Mouse (Mus musculus) telencephalon, adult 2 months (tissue): Measurements from ENCODE around the gene Capn7.
A peak's percentile ranks its signal among the peaks of the same experiment; 100 is the strongest.

Experiments
- DNase-seq: peaks from one replicate; pipeline ENCODE4 v3.0.0-alpha.2; 2011; ENCODE audit warnings: low read depth, low spot score

Gene Capn7

DNA sequence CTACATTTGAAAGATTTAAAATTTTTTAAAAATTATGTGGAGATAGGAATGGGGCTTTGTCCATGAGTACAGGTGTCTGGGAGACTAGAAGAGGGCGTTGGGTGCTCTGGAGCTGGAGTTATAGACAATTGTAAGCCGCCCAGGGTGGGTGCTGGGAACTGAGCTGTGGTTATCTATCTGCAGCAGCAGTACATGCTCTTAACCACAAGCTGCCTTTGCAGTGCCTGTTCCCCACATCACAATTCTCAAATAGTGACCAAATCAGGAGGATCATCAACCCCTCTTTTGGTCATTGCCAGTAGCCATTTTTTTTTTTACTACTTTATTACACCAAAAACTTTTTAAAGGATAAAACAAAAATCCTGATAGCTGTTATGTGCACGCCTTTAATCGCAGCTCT, 28.2 kb downstream of the Capn7 start:
- no peak for DNase-seq

- peak; percentile 45 for DNase-seq
Measured at GRCm38 (mm10) chr14:31365350-31365749, 28.9 kb downstream of the Capn7 start.

GRCm38 (mm10) chr14:31367951-31368350, 31.5 kb downstream of the Capn7 start:
- no peak for DNase-seq

GRCm38 (mm10) chr14:31369377-31369776, 32.9 kb downstream of the Capn7 start:
- peak; percentile 57 for DNase-seq

GRCm38 (mm10) chr14:31374390-31374789, 38.0 kb downstream of the Capn7 start:
- DNase-seq, result no peak

DNA sequence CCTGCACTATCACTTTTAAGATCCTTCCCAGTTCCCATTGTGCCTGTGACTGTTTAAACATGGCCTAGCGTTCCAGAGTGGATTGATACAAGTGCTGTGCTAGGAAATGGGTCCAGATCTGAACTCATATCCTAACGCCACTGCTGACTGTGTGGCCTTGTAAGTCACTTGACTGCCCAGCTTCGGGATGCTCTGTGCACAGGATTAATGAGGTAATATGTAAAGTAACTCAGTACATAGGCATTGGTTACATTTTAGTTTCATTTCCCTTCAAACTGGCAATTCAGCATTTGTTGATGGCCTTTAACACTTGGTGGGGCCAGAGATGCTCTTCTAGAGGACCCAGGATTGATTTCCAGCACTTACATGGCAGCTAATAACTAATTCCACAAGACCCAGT, 39.9 kb downstream of the Capn7 start:
- DNase-seq, result no peak

DNA sequence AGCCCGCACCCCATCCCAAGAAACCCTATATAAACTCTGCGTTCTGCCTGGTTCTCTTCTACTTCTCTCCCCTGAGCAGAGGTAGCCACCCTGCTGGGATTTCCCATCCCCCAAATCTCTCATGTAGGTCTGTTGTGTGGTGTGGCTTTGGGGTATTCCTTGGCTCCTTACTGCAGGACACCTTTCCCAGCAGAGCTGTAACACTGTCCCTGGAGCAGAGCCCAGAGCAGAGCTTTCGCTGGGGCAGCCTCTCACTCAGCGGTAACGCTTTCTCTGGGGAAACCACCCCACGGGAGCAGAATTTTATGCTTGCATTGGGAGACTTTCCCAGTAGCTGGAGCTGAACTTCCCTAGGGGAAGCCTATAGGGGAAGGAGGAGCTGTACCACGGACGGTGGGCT, 45.8 kb downstream of the Capn7 start:
- no peak for DNase-seq

DNA sequence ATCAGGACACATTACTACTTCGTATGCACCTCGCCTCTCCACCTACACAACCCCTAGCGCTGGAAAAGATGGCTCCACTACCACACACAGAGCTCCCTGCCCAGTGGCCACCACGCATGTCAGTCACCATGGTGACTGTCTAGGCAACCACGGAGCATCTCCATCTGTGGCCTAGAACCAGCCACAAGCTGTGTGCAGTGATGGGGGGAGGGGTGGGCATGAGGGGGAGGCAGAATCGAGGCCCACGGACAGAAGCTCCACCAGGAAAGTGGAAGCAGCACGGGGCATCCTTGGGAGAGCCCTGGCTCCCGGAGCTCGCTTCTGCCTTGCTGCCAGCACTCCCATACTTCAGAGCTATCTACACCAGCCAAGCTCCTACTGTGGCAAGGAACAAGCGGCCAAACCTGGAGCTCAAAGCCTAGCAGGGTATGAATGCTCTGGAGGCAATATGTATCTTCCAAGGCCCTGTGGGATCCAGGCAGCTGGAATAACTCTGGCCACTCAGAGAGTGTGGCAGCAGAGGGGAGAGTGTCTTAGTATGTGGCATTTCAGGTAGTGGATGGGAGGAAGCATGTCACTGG, 47.1 kb downstream of the Capn7 start:
- DNase-seq, result peak; percentile 84

DNA sequence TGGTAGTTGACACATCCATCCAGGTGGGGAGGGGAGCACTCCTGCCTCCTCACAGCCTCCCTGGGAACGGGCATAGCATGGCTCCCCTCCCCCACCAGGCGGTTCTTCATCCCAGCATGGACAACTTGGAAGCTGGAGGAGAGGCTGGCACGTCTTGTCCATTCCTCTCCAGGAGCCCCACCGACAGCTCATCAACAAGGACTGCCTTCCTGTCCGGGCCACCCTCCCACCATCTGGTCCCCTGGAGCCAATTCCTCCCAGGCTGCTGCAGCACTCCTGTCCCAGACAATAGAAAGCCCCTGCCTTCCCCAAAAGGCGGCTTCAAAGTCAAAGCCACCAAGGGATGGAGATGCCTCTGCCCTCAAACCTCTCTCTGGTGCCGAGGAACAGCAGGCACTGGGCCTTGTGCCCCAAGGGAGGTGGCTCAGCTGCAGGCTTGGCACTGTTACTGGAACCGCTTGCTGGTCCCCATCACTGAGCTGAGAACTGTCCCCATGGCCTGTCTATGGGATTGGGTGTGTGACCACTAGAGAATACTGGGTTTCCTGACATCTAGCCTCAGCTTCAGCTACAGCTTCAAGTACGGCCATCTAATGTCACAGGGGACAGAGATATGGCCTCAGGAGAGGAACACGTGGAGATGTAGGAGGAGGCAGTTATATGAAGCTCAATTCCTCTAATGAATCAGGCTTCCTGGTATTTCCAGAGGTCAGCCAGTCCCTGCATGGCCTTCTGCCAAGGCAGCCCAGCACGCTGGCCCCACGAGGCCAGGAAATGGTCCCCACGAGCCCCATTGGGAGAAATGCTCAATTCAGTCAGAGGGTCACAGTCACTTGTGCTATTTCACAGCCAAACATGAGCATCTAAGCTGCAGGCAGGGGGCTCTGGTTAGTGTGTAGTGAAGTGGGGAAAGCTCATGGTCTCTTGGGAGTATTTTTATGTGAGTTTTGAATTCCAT, 48.2 kb downstream of the Capn7 start:
- no peak for DNase-seq

GRCm38 (mm10) chr14:31385406-31385805, 49.0 kb downstream of the Capn7 start:
- no peak for DNase-seq

- no peak for DNase-seq
Measured at GRCm38 (mm10) chr14:31385977-31386697, 49.7 kb downstream of the Capn7 start.

DNA sequence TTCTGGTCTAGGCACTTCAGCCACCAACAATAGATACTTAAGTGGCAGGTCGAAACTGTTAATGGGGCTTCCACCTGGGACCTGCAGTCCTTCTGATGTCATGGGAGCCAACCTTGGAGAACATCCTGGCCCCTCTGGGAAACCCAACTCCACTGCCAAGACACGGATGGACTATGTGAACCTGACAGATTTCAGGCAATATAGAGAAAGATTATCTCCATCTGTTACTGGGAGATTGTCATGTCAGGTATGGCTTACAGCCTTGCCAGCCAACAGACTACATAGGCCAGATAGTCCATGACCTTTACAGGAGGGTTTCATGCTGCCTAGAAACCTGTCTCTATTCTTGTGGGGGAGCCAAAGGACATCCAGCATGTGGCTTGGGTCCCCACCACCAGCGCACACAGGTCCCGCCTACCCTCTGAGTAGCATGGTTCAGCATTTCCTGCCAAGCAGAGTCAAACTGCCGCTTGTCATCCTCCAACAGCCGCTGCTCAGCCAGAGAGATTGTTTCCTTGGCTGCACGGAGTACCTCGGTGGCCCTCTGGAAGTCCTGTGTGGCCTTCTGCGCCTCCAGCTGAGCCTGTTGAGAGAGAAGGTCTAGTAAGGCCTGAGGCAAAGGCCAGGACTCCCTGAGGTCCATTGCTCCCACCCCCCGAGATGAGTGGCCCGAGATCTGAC, 51.0 kb downstream of the Capn7 start:
- DNase-seq, result no peak

DNA sequence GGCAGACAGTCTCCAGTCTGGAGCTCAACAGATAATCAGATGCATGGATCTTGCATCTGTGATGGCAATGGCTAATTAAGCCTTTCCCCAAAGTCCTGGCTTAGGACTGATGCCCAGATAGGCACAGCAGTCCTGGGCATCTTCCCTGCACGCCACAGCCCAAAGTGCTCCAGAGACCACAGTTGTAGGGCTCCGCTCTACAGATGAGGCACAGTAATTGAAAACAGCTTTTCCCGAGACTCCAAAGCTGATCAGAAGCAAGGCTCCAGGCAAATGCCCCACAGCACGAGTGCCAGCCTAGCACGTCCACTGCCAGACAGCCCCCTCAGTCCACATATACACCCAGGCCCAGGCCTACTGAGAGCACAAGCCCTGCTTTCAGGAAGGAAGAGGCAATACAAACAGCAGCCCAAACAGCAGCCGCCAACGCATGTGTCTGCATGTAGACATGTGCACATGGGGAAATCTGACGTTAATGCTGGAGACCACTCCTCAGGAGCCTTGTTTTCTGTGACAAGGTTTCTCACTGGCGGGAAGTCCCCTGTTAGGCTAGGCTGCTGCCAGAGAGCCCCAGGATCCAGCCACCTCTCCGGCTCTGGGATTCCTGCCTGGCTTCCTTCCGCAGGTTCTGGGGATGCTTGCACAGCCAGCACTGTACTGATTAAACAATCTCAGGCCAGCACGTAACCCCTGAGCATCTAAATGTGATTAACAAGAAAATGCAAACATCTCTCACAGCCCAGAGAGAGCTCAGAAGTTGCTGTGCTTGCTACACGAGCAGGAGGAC, 51.8 kb downstream of the Capn7 start:
- DNase-seq, result no peak

DNA sequence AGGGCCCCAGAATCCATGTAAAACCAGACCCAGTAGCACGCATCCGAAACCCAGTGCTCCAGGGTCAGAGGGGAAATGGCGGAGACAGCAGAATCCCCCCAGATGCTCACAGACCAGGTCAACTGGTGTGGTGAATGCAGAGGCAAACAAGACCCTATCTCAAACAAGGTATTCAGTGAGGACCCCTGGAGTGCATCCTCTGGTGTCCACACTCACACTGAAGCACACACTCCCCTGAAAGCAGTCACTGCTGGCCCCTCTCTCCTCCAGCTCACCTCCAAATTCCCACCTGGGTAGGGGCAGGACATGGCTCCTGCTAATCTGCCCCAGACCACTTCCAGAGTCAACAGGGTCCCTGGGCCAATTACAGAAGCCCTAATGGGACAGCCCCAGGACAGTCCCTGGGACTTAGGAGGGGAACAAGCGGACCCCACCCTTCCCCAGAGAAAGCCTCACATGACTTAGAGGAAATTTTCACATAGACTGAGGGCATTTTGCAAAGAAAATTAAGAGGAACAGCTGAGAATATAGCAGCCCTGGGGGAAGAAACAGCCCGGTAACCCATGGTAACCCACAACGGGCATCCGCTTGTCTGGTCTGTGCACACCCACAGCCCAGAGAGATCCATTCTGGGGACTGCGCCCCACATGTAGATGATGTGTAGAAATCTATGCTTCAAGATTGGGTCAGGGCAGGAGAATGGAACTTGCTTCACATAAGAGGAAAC, 53.1 kb downstream of the Capn7 start:
- DNase-seq, result no peak

DNA sequence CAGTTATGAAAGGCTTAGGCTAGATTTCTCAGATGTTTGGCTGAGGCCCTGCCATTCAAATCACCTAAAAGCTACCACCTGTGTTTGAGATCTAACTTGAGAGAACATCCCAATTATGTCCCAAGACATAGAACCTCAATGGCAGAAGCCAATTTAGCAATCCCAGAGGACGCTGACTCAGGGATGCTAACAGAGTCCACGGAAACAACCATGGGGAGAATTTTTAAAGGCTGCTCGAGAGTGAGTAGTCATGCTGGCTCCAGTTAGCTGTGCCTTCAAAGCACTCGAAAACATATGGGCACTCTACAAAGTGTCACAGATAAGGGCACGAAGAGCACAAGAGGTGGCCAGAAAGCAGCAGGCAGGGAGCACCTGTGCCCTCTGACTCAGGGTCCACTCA, 55.9 kb downstream of the Capn7 start:
- DNase-seq, result no peak

- peak; percentile 81 for DNase-seq
Measured at GRCm38 (mm10) chr14:31392873-31393545, 56.6 kb downstream of the Capn7 start.

GRCm38 (mm10) chr14:31393546-31393890, 57.1 kb downstream of the Capn7 start:
- DNase-seq, result no peak

- DNase-seq, result no peak
Measured at GRCm38 (mm10) chr14:31393936-31394630, 57.6 kb downstream of the Capn7 start.

GRCm38 (mm10) chr14:31394822-31395532, 58.5 kb downstream of the Capn7 start:
- no peak for DNase-seq
